Mouse (Mus musculus): ENCODE data around the gene Rhbg.

DNA sequence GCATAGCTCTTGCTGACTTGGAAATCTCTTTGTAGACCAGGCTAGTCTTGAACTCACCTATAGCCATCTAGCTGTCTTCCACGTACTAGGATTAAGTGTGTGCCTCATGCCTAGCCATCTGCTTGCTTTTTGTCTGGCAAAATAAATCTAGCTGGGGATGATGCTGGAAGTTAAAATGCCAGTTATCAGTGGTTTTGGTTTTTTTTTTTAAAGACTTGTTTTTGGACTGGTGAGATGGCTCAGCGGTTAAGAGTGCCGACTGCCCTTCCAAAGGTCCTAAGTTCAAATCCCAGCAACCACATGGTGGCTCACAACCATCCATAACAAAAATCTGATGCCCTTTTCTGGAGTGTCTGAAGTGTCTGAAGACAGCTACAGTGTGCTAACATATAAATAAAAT lies 17.4 kb upstream of the Rhbg start:
- no peak for TF ChIP-seq POLR2A (IDR thresholded peaks at IDR 0.05; ENCODE audit: low read depth, low read length)
- TF ChIP-seq CTCF (IDR thresholded peaks at IDR 0.05; ENCODE audit: extremely low read depth, insufficient read depth, insufficient read length, insufficient replicate concordance) = no peak

Measured in spleen, adult 2 months (tissue).